Mouse (Mus musculus): ENCODE measurements around the gene Klrb1c. TPM values are rescaled to one million over a fixed set of nuclear protein-coding genes. Genes with fewer than 3 reads are reported as not detected.

Klrb1c gene
- polyA plus RNA-seq (2014; fragmentation: Illumina TruSeq; extraction: RNeasy Lipid Tissue Mini Kit (QIAGEN cat#74804); ENCODE audit: low replicate concordance) = 1.5 TPM

GRCm38 (mm10) chr6:128789115-128789514 lies at the start of gene Klrb1c:
Gene Klrb1c (minus strand): TSS chr6:128789215.

GRCm38 (mm10) chr6:128826132-128826531 lies 37.1 kb upstream of the Klrb1c start, which contains the start of the genes Gm44511 and Klrb1b:
Gene Gm44511 (minus strand): TSS chr6:128826315.
Gene Klrb1b (minus strand): TSS chr6:128826331.

Other genes with a start within 250 kb of the Klrb1c start
- 2.3 TPM for gene A2ml1, start 207.6 kb downstream of the Klrb1c start, polyA plus RNA-seq (2014; fragmentation: Illumina TruSeq; extraction: RNeasy Lipid Tissue Mini Kit (QIAGEN cat#74804); ENCODE audit: low replicate concordance)
- 5.9 TPM for gene Klrb1a, start 165.7 kb downstream of the Klrb1c start, polyA plus RNA-seq (2014; fragmentation: Illumina TruSeq; extraction: RNeasy Lipid Tissue Mini Kit (QIAGEN cat#74804); ENCODE audit: low replicate concordance)
- gene Clec2h, start 126.8 kb downstream of the Klrb1c start, polyA plus RNA-seq (2014; fragmentation: Illumina TruSeq; extraction: RNeasy Lipid Tissue Mini Kit (QIAGEN cat#74804); ENCODE audit: low replicate concordance) = 1,625 TPM
- gene Klrb1, start 66.2 kb downstream of the Klrb1c start, polyA plus RNA-seq (2014; fragmentation: Illumina TruSeq; extraction: RNeasy Lipid Tissue Mini Kit (QIAGEN cat#74804); ENCODE audit: low replicate concordance) = 1.4 TPM
- gene Gm44511, start 37.1 kb upstream of the Klrb1c start, polyA plus RNA-seq (2014; fragmentation: Illumina TruSeq; extraction: RNeasy Lipid Tissue Mini Kit (QIAGEN cat#74804); ENCODE audit: low replicate concordance) = 3.6 TPM
- 4.0 TPM for gene Klrb1b, start 37.1 kb upstream of the Klrb1c start, polyA plus RNA-seq (2014; fragmentation: Illumina TruSeq; extraction: RNeasy Lipid Tissue Mini Kit (QIAGEN cat#74804); ENCODE audit: low replicate concordance)
- 6.5 TPM for gene Clec2i, start 98.4 kb upstream of the Klrb1c start, polyA plus RNA-seq (2014; fragmentation: Illumina TruSeq; extraction: RNeasy Lipid Tissue Mini Kit (QIAGEN cat#74804); ENCODE audit: low replicate concordance)
- 3.2 TPM for gene BC035044, start 101.9 kb upstream of the Klrb1c start, polyA plus RNA-seq (2014; fragmentation: Illumina TruSeq; extraction: RNeasy Lipid Tissue Mini Kit (QIAGEN cat#74804); ENCODE audit: low replicate concordance)
- gene Clec2g, start 145.2 kb upstream of the Klrb1c start, polyA plus RNA-seq (2014; fragmentation: Illumina TruSeq; extraction: RNeasy Lipid Tissue Mini Kit (QIAGEN cat#74804); ENCODE audit: low replicate concordance) = 0.30 TPM